Mouse (Mus musculus) heart, postnatal 36 days (tissue): Measurements from ENCODE around the gene Kcne4. TPM values are rescaled to one million over a fixed set of nuclear protein-coding genes. Genes with fewer than 3 reads are reported as not detected.
"Not testable (repeated sequence)": the region's sequence is repeated elsewhere in the genome, so short reads cannot be mapped to it uniquely, and the experiment has no call there.

Experiments used
- DNase-seq, 2 experiments: peaks; one replicate each; pipeline ENCODE4 v3.0.0; 2021 to 2022
- intact Hi-C: fragments of 180-260 bp; cut with DNase I; formaldehyde crosslinking; loops from one replicate; pipeline ENCODE4 v1.15.1; 2025
- total RNA-seq, 2 experiments: library from RNA; stranded (reverse); gene quantifications; 2 replicates each; pipeline ENCODE4 v1.2.3; 2021

Gene Kcne4
- 1 to 10 TPM; 1.5 TPM for total RNA-seq

- peak in 1 of 2 experiments; percentile 22 for DNase-seq
- intact Hi-C loops, result loop anchor here (5.0 kb wide), 1 partner anchor 69 kb away; no protein-coding TSS in a partner anchor
Observed at GRCm38 (mm10) chr1:78816639-78817038, at the start of gene Kcne4. Gene Kcne4 (plus strand): TSS chr1:78816758.

GRCm38 (mm10) chr1:78781899-78782298 lies 34.7 kb upstream of the Kcne4 start:
- no peak for DNase-seq

GRCm38 (mm10) chr1:78784936-78785335 lies 31.6 kb upstream of the Kcne4 start:
- intact Hi-C loops, DNase-seq: not testable (repeated sequence)

More at GRCm38 (mm10) chr1:78781899-78782298, 34.7 kb upstream of the Kcne4 start:
- intact Hi-C loops, result no loop called here

GRCm38 (mm10) chr1:78789744-78790143 lies 26.8 kb upstream of the Kcne4 start:
- intact Hi-C loops, result no loop called here
- DNase-seq, result no peak

- intact Hi-C loops, result loop anchor here (1.0 kb wide), 1 partner anchor 8 kb away; no protein-coding TSS in a partner anchor
- DNase-seq, result no peak
Observed at GRCm38 (mm10) chr1:78807428-78807827, 9.1 kb upstream of the Kcne4 start.

GRCm38 (mm10) chr1:78809819-78810218 lies 6.7 kb upstream of the Kcne4 start:
- no peak for DNase-seq
- intact Hi-C loops, result no loop called here

GRCm38 (mm10) chr1:78810904-78811303 lies 5.7 kb upstream of the Kcne4 start:
- intact Hi-C loops, result no loop called here

GRCm38 (mm10) chr1:78811975-78812490 lies 4.5 kb upstream of the Kcne4 start:
- intact Hi-C loops, result no loop called here
- no peak for DNase-seq

More at GRCm38 (mm10) chr1:78810904-78811303, 5.7 kb upstream of the Kcne4 start:
- no peak for DNase-seq

GRCm38 (mm10) chr1:78817756-78818155 lies 1.2 kb downstream of the Kcne4 start:
- intact Hi-C loops, result loop anchor here (2.0 to 5.0 kb wide), 2 partner anchors 45 to 70 kb away; no protein-coding TSS in a partner anchor
- no peak for DNase-seq

- intact Hi-C loops, result loop anchor here (2.0 to 5.0 kb wide), 2 partner anchors 44 to 72 kb away; no protein-coding TSS in a partner anchor
Observed at GRCm38 (mm10) chr1:78818630-78819526, 2.3 kb downstream of the Kcne4 start.

GRCm38 (mm10) chr1:78819592-78819991 lies 3.0 kb downstream of the Kcne4 start:
- intact Hi-C loops, result loop anchor here (2.0 to 5.0 kb wide), 2 partner anchors 43 to 72 kb away; no protein-coding TSS in a partner anchor
- DNase-seq, result peak; percentile 53 to 55

More at GRCm38 (mm10) chr1:78818630-78819526, 2.3 kb downstream of the Kcne4 start:
- peak; percentile 19 to 36 for DNase-seq

GRCm38 (mm10) chr1:78820176-78820575 lies 3.6 kb downstream of the Kcne4 start:
- intact Hi-C loops, result no loop called here
- DNase-seq, result peak; percentile 55 to 58

GRCm38 (mm10) chr1:78821111-78821510 lies 4.6 kb downstream of the Kcne4 start:
- peak in 1 of 2 experiments; percentile 38 for DNase-seq
- intact Hi-C loops, result no loop called here

- no peak for DNase-seq
- intact Hi-C loops, result no loop called here
Observed at GRCm38 (mm10) chr1:78821733-78822430, 5.3 kb downstream of the Kcne4 start.

GRCm38 (mm10) chr1:78825246-78825645 lies 8.7 kb downstream of the Kcne4 start:
- intact Hi-C loops, result no loop called here

GRCm38 (mm10) chr1:78838468-78838867 lies 21.9 kb downstream of the Kcne4 start:
- no peak for DNase-seq
- intact Hi-C loops, result no loop called here

More at GRCm38 (mm10) chr1:78825246-78825645, 8.7 kb downstream of the Kcne4 start:
- no peak for DNase-seq

- DNase-seq, result no peak
- intact Hi-C loops, result loop anchor here (10.0 kb wide), 1 partner anchor 306 kb away; no protein-coding TSS in a partner anchor
Observed at GRCm38 (mm10) chr1:78840769-78841168, 24.2 kb downstream of the Kcne4 start.

GRCm38 (mm10) chr1:78845661-78846060 lies 29.1 kb downstream of the Kcne4 start:
- intact Hi-C loops, result loop anchor here (1.0 to 10.0 kb wide), 2 partner anchors 121 to 311 kb away; no protein-coding TSS in a partner anchor
- DNase-seq, result no peak

GRCm38 (mm10) chr1:78846471-78846870 lies 29.9 kb downstream of the Kcne4 start:
- intact Hi-C loops, result loop anchor here (1.0 to 10.0 kb wide), 2 partner anchors 122 to 312 kb away; no protein-coding TSS in a partner anchor
- peak; percentile 41 to 55 for DNase-seq

GRCm38 (mm10) chr1:78852408-78853093 lies 36.0 kb downstream of the Kcne4 start:
- no peak for DNase-seq
- intact Hi-C loops, result no loop called here
